Mouse (Mus musculus) ES-E14 (cell line): Measurements from ENCODE around the gene Pou2f1.

ENCODE experiments used
- CHD2 ChIP-seq: IDR thresholded peaks from 2 replicates; pipeline ENCODE4 v1.6.1; 2014; ENCODE audit warnings: mild to moderate bottlenecking, low read depth, low read length, inconsistent platforms
- HCFC1 ChIP-seq: IDR thresholded peaks from 2 replicates; pipeline ENCODE4 v1.6.1; 2012; ENCODE audit warnings: low read length, inconsistent platforms, borderline replicate concordance; ENCODE audit not compliant: insufficient read depth
- MAFK ChIP-seq: IDR thresholded peaks from 2 replicates; pipeline ENCODE4 v1.6.1; 2014; ENCODE audit warnings: mild to moderate bottlenecking, low read depth, low read length, inconsistent platforms; ENCODE audit not compliant: insufficient read depth
- ZC3H11A ChIP-seq: IDR thresholded peaks from 2 replicates; pipeline ENCODE4 v1.6.1; 2012; ENCODE audit warnings: low read depth, mild to moderate bottlenecking, inconsistent platforms, low read length, borderline replicate concordance
- ZNF384 ChIP-seq: IDR thresholded peaks from 2 replicates; pipeline ENCODE4 v1.6.1; 2012; ENCODE audit warnings: low read depth, low read length, inconsistent platforms

DNA sequence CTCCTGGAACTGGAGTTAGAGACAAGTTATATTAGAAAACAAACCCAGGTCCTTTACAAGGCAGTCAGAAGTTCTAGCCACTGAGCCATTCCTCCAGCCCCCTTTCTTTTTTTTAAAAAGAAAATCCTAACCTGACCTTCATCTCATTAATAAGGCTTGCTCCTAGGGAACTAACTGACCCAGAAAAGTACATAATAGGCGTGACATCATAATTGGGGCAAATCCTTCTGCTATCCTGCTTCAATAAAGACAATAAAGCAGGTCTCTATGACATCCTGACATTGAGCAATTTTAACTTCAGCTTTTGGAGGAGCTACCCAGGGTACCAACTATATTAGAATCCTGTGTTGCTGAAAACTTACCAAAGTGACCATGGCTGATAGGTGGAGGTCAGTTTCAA is 98.9 kb downstream of the Pou2f1 start:
- TF ChIP-seq CHD2, result no peak
- no peak for TF ChIP-seq MAFK
- TF ChIP-seq ZC3H11A, result no peak
- TF ChIP-seq ZNF384, result no peak
- TF ChIP-seq HCFC1, result no peak
